Mouse (Mus musculus) pancreas, adult 10 weeks (tissue): ENCODE measurements around the gene Pacsin2. TPM values are rescaled to one million over a fixed set of nuclear protein-coding genes. Genes with fewer than 3 reads are reported as not detected.

ENCODE experiments used
- polyA plus RNA-seq: library from polyadenylated mRNA; stranded (reverse); fragments of 350-450 nt; fragmentation: Illumina TruSeq; extraction: RNeasy Lipid Tissue Mini Kit (QIAGEN cat#74804); gene quantifications from one replicate; pipeline ENCODE4 v1.2.3, GENCODE M21; 2015; ENCODE audit warnings: low read depth, low replicate concordance; ENCODE audit not compliant: insufficient read depth

Pacsin2 gene
- polyA plus RNA-seq, result 15.3 TPM

GRCm38 (mm10) chr15:83464083-83464904 is at the start of gene Pacsin2:
Gene Pacsin2, minus strand, starts transcription at chr15:83464606.

GRCm38 (mm10) chr15:83510805-83511405 is 46.5 kb upstream of the Pacsin2 start, which contains the start of gene Ttll1:
Gene Ttll1, minus strand, starts transcription at chr15:83510893.

GRCm38 (mm10) chr15:83349954-83350711 is 114.3 kb downstream of the Pacsin2 start, which contains the start of gene Arfgap3:
Gene Arfgap3, minus strand, starts transcription at chr15:83350247.

Other genes with a start within 250 kb of the Pacsin2 start
- gene A4galt, start 212.8 kb downstream of the Pacsin2 start, polyA plus RNA-seq, result 3.7 TPM
- 42.7 TPM for gene Arfgap3, start 114.4 kb downstream of the Pacsin2 start, polyA plus RNA-seq
- gene Ttll1, start 46.3 kb upstream of the Pacsin2 start, polyA plus RNA-seq, result 2.8 TPM
- gene Bik, start 62.3 kb upstream of the Pacsin2 start, polyA plus RNA-seq, result 2.8 TPM
- 27.9 TPM for gene Tspo, start 99.0 kb upstream of the Pacsin2 start, polyA plus RNA-seq
- 4.8 TPM for gene Mcat, start 99.2 kb upstream of the Pacsin2 start, polyA plus RNA-seq
- gene Ttll12, start 130.6 kb upstream of the Pacsin2 start, polyA plus RNA-seq, result 3.6 TPM